Mouse (Mus musculus) liver, embryonic 13.5 days (tissue): ENCODE results near the gene Nes. TPM values are rescaled to one million over a fixed set of nuclear protein-coding genes. Genes with fewer than 3 reads are reported as not detected.

Source experiments
- ATAC-seq: fragments of 200-750 bp; cut with Nextera tagmentation; 2 replicates; pipeline ENCODE4 v1.8.0; 2017; ENCODE audit warnings: low read depth, mild to moderate bottlenecking, moderate number of reproducible peaks, moderate library complexity
- DNase-seq: peaks from one replicate; pipeline ENCODE4 v3.0.0; 2022
- H3K27ac ChIP-seq: fragments of 300-500 bp; sonication (generic); 2 replicates; pipeline ENCODE4 v1.5.1; 2015; ENCODE audit warnings: moderate library complexity, mild to moderate bottlenecking, inconsistent platforms
- H3K27me3 ChIP-seq: fragments of 300-500 bp; sonication (generic); 2 replicates; pipeline ENCODE4 v1.6.1; 2015; ENCODE audit warnings: mild to moderate bottlenecking, inconsistent platforms
- H3K36me3 ChIP-seq: fragments of 300-500 bp; sonication (generic); 2 replicates; pipeline ENCODE4 v1.6.1; 2015; ENCODE audit warnings: mild to moderate bottlenecking, inconsistent platforms
- H3K4me1 ChIP-seq: fragments of 300-500 bp; sonication (generic); replicated peaks from 2 replicates; pipeline ENCODE4 v1.6.1; 2015; ENCODE audit warnings: inconsistent platforms
- H3K4me2 ChIP-seq: fragments of 300-500 bp; sonication (generic); 2 replicates; pipeline ENCODE4 v1.6.1; 2015; ENCODE audit warnings: inconsistent platforms, mild to moderate bottlenecking, moderate library complexity
- H3K4me3 ChIP-seq: fragments of 300-500 bp; sonication (generic); replicated peaks from 2 replicates; pipeline ENCODE4 v1.5.1; 2015; ENCODE audit warnings: mild to moderate bottlenecking, inconsistent platforms
- H3K9ac ChIP-seq: fragments of 300-500 bp; sonication (generic); 2 replicates; pipeline ENCODE4 v1.6.1; 2015; ENCODE audit warnings: mild to moderate bottlenecking, inconsistent platforms
- H3K9me3 ChIP-seq: fragments of 300-500 bp; sonication (generic); replicated peaks from 2 replicates; pipeline ENCODE4 v1.6.1; 2016; ENCODE audit warnings: inconsistent platforms
- WGBS: fragments of 180-500 bp; shearing (Covaris S2); methylation state at CpG from one replicate; pipeline ENCODE4 v1.1.7; 2015; ENCODE audit not compliant: insufficient replicate concordance; 5-methylcytosine and 5-hydroxymethylcytosine counted together
- polyA plus RNA-seq: library from polyadenylated mRNA; unstranded; fragments of >200 nt; fragmentation: Nextera tagmentation; extraction: Ambion mirVana; gene quantifications from 2 replicates; pipeline ENCODE4 v1.2.1, GENCODE M21; 2015

Nes gene
- polyA plus RNA-seq, 1 experiment from 2014 or later = 2.8 TPM

GRCm38 (mm10) chr3:87952440-87952839 lies 18.4 kb upstream of the Nes start:
- WGBS = 1% methylated on average over 5 of the region's 5 CpGs
- ATAC-seq (no peak), DNase-seq (no peak)
- Histone ChIP-seq H3K9me3 (no peaks in the 10 kb centered on the region), H3K36me3 (no peaks in the 10 kb centered on the region), H3K4me3 (peak overlapping the region; percentile 9; the same call in 1 of the 2 replicates), H3K27me3 (peaks cover 95% of the 10 kb centered on the region), H3K9ac (no peak overlapping the region), H3K4me2 (peak overlapping the region; percentile 35), H3K4me1 (peaks cover 32% of the 10 kb centered on the region), H3K27ac (no peak overlapping the region)

GRCm38 (mm10) chr3:87958056-87958455 lies 12.8 kb upstream of the Nes start:
- ATAC-seq = no peak
- Histone ChIP-seq H3K4me3 (no peak overlapping the region), H3K27me3 (peaks cover 75% of the 10 kb centered on the region), H3K9ac (no peak overlapping the region), H3K27ac (no peak overlapping the region), H3K4me1 (peaks cover 8% of the 10 kb centered on the region), H3K36me3 (no peaks in the 10 kb centered on the region), H3K9me3 (no peaks in the 10 kb centered on the region), H3K4me2 (no peak overlapping the region)
- 37% methylated on average over 1 of the region's 1 CpGs for WGBS
- no peak for DNase-seq

GRCm38 (mm10) chr3:87958476-87958875 lies 12.4 kb upstream of the Nes start:
- DNase-seq (no peak), ATAC-seq (no peak)
- Histone ChIP-seq H3K4me3 (no peak overlapping the region), H3K9ac (no peak overlapping the region), H3K9me3 (no peaks in the 10 kb centered on the region), H3K4me1 (peaks cover 8% of the 10 kb centered on the region), H3K27me3 (peaks cover 75% of the 10 kb centered on the region), H3K36me3 (no peaks in the 10 kb centered on the region), H3K4me2 (no peak overlapping the region), H3K27ac (no peak overlapping the region)
- WGBS = 44% methylated on average over 4 of the region's 4 CpGs

DNA sequence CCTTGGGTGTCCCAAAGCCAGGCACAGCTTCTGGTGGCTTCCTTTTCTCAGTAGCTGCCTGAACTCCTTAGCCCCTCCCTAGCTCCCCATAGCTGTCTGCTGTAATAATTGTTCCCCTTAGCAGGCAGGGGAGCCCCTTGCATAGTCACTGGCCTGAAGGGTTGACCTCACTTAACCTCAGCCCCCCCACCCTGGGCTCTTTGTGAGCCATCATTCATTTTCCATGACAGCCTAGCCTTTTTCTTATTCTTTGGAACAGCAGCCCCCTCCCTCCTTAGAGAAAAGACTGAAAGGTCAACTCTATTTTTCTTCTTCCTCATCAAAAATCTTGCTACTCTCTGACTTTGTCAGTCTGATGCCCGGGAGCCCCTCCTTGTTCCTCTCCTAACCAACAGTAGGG lies 11.9 kb upstream of the Nes start:
- H3K4me1 ChIP-seq = peaks cover 8% of the 10 kb centered on the region
- no peak overlapping the region for H3K4me3 ChIP-seq
- H3K4me2 ChIP-seq = no peak overlapping the region
- H3K27me3 ChIP-seq = peaks cover 70% of the 10 kb centered on the region
- no peaks in the 10 kb centered on the region for H3K36me3 ChIP-seq
- ATAC-seq = no peak
- H3K9me3 ChIP-seq = no peaks in the 10 kb centered on the region
- WGBS = 35% methylated on average over 1 of the region's 1 CpGs
- no peak overlapping the region for H3K9ac ChIP-seq
- no peak for DNase-seq
- no peak overlapping the region for H3K27ac ChIP-seq

DNA sequence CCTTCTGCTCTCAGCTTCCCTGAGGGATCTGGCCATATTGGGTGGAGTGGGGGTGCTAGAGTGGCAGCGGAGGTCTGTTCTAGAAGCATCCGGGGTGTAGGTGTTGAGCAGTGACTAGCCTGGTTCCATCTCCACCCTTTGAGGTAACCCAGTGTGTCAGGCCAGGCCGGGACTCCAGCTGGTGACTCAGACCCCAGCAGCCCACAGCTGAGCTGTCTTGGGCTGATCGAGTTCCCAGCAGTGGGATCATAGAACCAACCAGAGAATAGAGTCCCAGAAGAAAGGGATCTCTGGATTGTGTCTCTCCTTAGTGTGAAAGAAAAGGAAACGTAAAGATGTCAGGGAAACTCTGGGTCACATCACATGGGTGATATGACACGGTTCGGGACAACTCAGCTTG lies 11.5 kb upstream of the Nes start:
- peaks cover 66% of the 10 kb centered on the region for H3K27me3 ChIP-seq
- ATAC-seq (no peak), DNase-seq (no peak)
- H3K9ac ChIP-seq = no peak overlapping the region
- no peak overlapping the region for H3K4me2 ChIP-seq
- no peaks in the 10 kb centered on the region for H3K9me3 ChIP-seq
- 38% methylated on average over 7 of the region's 7 CpGs for WGBS
- no peaks in the 10 kb centered on the region for H3K36me3 ChIP-seq
- no peak overlapping the region for H3K27ac ChIP-seq
- no peak overlapping the region for H3K4me3 ChIP-seq
- H3K4me1 ChIP-seq = peaks cover 8% of the 10 kb centered on the region

GRCm38 (mm10) chr3:87960191-87960585 lies 10.7 kb upstream of the Nes start:
- WGBS = 9% methylated on average over 10 of the region's 10 CpGs
- peak overlapping the region; percentile 73 for H3K4me2 ChIP-seq
- no peak overlapping the region for H3K9ac ChIP-seq
- H3K4me1 ChIP-seq = peaks cover 8% of the 10 kb centered on the region
- no peak overlapping the region for H3K27ac ChIP-seq
- no peak for ATAC-seq
- H3K27me3 ChIP-seq = peaks cover 58% of the 10 kb centered on the region
- no peaks in the 10 kb centered on the region for H3K9me3 ChIP-seq
- DNase-seq = no peak
- peak overlapping the region; percentile 51 for H3K4me3 ChIP-seq
- no peaks in the 10 kb centered on the region for H3K36me3 ChIP-seq

- peaks cover 8% of the 10 kb centered on the region for H3K4me1 ChIP-seq
- H3K9me3 ChIP-seq = no peaks in the 10 kb centered on the region
- peak overlapping the region; percentile 51 for H3K4me3 ChIP-seq
- peak overlapping the region; percentile 73 for H3K4me2 ChIP-seq
- WGBS = under 1% methylated on average over 27 of the region's 27 CpGs
- peak; percentile 89 for ATAC-seq
- H3K9ac ChIP-seq = peak overlapping the region; percentile 54
- H3K36me3 ChIP-seq = no peaks in the 10 kb centered on the region
- peaks cover 53% of the 10 kb centered on the region for H3K27me3 ChIP-seq
- DNase-seq = peak; percentile 72
- no peak overlapping the region; the same call in 1 of the 2 replicates for H3K27ac ChIP-seq
Measured at GRCm38 (mm10) chr3:87960586-87961191, 10.2 kb upstream of the Nes start.

DNA sequence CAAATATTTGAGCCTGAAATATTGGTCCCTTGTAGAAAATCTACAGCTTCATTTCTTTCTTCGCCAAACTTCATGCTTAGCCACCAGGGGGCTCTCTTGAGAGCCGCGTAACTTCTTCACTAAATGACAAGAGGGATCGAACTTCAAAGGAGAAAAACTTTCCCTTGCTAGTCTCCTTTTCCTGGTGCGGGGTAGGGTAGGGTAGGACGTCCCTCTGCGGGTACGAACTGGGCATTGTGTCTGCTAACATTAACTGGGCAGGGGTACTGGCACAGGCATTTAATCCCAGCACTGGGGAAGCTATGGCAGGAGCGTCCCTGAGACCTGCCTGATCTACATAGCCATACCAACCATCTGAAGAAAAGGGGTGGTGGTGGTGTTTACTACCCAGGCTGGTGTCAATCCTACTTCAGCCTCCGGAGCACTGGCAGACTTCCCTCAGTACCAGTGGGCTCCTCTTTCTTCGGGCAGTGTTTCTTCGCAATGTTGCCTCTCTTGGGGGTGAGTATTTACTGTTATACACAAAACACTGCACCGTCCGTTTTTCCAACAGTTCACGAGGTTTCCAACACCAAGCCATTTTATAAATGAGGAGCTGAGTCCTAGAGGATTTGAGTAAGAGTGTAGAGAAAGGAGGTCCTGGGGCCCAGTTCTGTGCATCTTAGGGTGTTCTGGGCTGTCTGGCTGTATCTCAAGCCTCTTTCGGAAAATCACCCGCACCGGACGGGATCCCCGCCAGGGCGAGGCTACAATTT lies 517 bp upstream of the Nes start:
- no peaks in the 10 kb centered on the region for H3K36me3 ChIP-seq
- H3K4me2 ChIP-seq = peak overlapping the region; percentile 61
- peaks cover 76% of the 10 kb centered on the region for H3K27me3 ChIP-seq
- no peaks in the 10 kb centered on the region for H3K9me3 ChIP-seq
- WGBS = 2% methylated on average over 21 of the region's 21 CpGs
- H3K27ac ChIP-seq = no peak overlapping the region
- peaks cover 26% of the 10 kb centered on the region for H3K4me1 ChIP-seq
- H3K9ac ChIP-seq = no peak overlapping the region
- DNase-seq (peak; percentile 18), ATAC-seq (0 out of 2 replicates have a peak, but pooled peaks have one; percentile 29)
- H3K4me3 ChIP-seq = peak overlapping the region; percentile 53

- WGBS = 2% methylated on average over 60 of the region's 60 CpGs
- no peak for DNase-seq
Measured at GRCm38 (mm10) chr3:87971489-87972202, 768 bp downstream of the Nes start.

GRCm38 (mm10) chr3:87972203-87972664 lies 1.4 kb downstream of the Nes start:
- H3K27ac ChIP-seq = no peak overlapping the region
- ATAC-seq (no peak), DNase-seq (no peak)
- H3K9ac ChIP-seq = peak overlapping the region; percentile 51
- H3K36me3 ChIP-seq = no peaks in the 10 kb centered on the region
- peak overlapping the region; percentile 61 for H3K4me2 ChIP-seq
- peak overlapping the region; percentile 53 for H3K4me3 ChIP-seq
- H3K4me1 ChIP-seq = peaks cover 26% of the 10 kb centered on the region
- no peaks in the 10 kb centered on the region for H3K9me3 ChIP-seq
- WGBS = 26% methylated on average over 8 of the region's 8 CpGs
- H3K27me3 ChIP-seq = peaks cover 84% of the 10 kb centered on the region

More at GRCm38 (mm10) chr3:87971489-87972202, 768 bp downstream of the Nes start:
- Histone ChIP-seq H3K4me1 (peaks cover 26% of the 10 kb centered on the region), H3K4me2 (peak overlapping the region; percentile 61), H3K4me3 (peak overlapping the region; percentile 53), H3K9me3 (no peaks in the 10 kb centered on the region), H3K36me3 (no peaks in the 10 kb centered on the region), H3K27me3 (peaks cover 82% of the 10 kb centered on the region), H3K9ac (peak overlapping the region; percentile 51), H3K27ac (no peak overlapping the region)
- no peak for ATAC-seq

DNA sequence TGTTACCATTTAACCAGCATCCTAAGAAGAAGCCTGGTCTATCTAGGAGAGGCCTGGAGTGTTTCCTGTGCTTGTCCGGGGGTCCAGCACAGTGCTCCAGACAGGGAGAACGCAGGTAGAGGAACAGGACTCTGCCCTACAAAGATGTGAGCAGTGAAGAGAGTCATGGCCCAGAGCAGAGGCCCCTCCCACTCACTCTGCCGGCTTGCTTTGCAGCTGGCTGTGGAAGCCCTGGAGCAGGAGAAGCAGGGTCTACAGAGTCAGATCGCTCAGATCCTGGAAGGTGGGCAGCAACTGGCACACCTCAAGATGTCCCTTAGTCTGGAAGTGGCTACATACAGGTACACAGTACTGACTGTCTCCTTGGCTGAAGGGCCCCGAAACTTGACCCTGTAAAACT lies 1.9 kb downstream of the Nes start:
- no peak for DNase-seq
- Histone ChIP-seq H3K9ac (no peak overlapping the region; the same call in 1 of the 2 replicates), H3K27ac (no peak overlapping the region), H3K4me1 (peaks cover 26% of the 10 kb centered on the region), H3K27me3 (peaks cover 83% of the 10 kb centered on the region), H3K36me3 (no peaks in the 10 kb centered on the region), H3K4me3 (peak overlapping the region; percentile 53), H3K9me3 (no peaks in the 10 kb centered on the region), H3K4me2 (peak overlapping the region; percentile 61)
- no peak for ATAC-seq
- 35% methylated on average over 5 of the region's 5 CpGs for WGBS
